Mouse (Mus musculus) stomach, postnatal 0 days (tissue): ENCODE measurements around the gene Rexo4. TPM values are rescaled to one million over a fixed set of nuclear protein-coding genes. Genes with fewer than 3 reads are reported as not detected.

Experiments used
- ATAC-seq: fragments of 200-750 bp; cut with Nextera tagmentation; 2 replicates; pipeline ENCODE4 v1.8.0; 2017; ENCODE audit not compliant: low FRiP score, low TSS enrichment
- DNase-seq: peaks from one replicate; pipeline ENCODE4 v3.0.0-alpha.2; 2016; ENCODE audit warnings: low spot score
- H3K27ac ChIP-seq: fragments of 300-500 bp; sonication (generic); replicated peaks from 2 replicates; pipeline ENCODE4 v1.5.1; 2014; ENCODE audit warnings: mild to moderate bottlenecking, control low read depth
- H3K27me3 ChIP-seq: fragments of 300-500 bp; sonication (generic); 2 replicates; pipeline ENCODE4 v1.6.1; 2014; ENCODE audit warnings: low read length; ENCODE audit not compliant: control insufficient read depth, insufficient read depth
- H3K36me3 ChIP-seq: fragments of 300-500 bp; sonication (generic); 2 replicates; pipeline ENCODE4 v1.6.1; 2014; ENCODE audit warnings: low read length, mixed read lengths; ENCODE audit not compliant: control insufficient read depth, insufficient read depth
- H3K4me1 ChIP-seq: fragments of 300-500 bp; sonication (generic); replicated peaks from 2 replicates; pipeline ENCODE4 v1.6.1; 2014; ENCODE audit warnings: antibody characterized with exemption; ENCODE audit not compliant: control insufficient read depth, insufficient read depth
- H3K4me2 ChIP-seq: fragments of 300-500 bp; sonication (generic); replicated peaks from 2 replicates; pipeline ENCODE4 v1.6.1; 2014; ENCODE audit warnings: low read depth, mild to moderate bottlenecking, control low read depth, moderate library complexity
- H3K4me3 ChIP-seq: fragments of 300-500 bp; sonication (generic); 2 replicates; pipeline ENCODE4 v1.5.1; 2014; ENCODE audit warnings: low read depth, low read length, control low read depth
- H3K9ac ChIP-seq: fragments of 300-500 bp; sonication (generic); 2 replicates; pipeline ENCODE4 v1.6.1; 2014; ENCODE audit warnings: mild to moderate bottlenecking, low read length, control low read depth, mixed read lengths
- H3K9me3 ChIP-seq: fragments of 300-500 bp; sonication (generic); 2 replicates; pipeline ENCODE4 v1.6.1; 2016; ENCODE audit warnings: low read length; ENCODE audit not compliant: control insufficient read depth
- CTCF ChIP-seq: IDR thresholded peaks from 2 replicates; pipeline ENCODE4 v1.5.1; 2016; ENCODE audit warnings: antibody characterized with exemption, low read depth, mild to moderate bottlenecking, moderate library complexity
- EP300 ChIP-seq: optimal IDR thresholded peaks from 2 replicates; pipeline ENCODE3; 2016; ENCODE audit warnings: antibody characterized with exemption
- WGBS: fragments of 180-500 bp; shearing (Covaris S2); extraction: QIAGEN DNeasy Blood & Tissue Kit; methylation state at CpG from one replicate; pipeline ENCODE4 v1.1.7; 2014; 5-methylcytosine and 5-hydroxymethylcytosine counted together
- polyA plus RNA-seq: library from polyadenylated mRNA; unstranded; fragments of >200 nt; fragmentation: Nextera tagmentation; extraction: Ambion mirVana; gene quantifications from 2 replicates; pipeline ENCODE4 v1.2.1, GENCODE M21; 2015

Gene Rexo4
- polyA plus RNA-seq, 1 experiment from 2014 or later, result 21.7 TPM

DNA sequence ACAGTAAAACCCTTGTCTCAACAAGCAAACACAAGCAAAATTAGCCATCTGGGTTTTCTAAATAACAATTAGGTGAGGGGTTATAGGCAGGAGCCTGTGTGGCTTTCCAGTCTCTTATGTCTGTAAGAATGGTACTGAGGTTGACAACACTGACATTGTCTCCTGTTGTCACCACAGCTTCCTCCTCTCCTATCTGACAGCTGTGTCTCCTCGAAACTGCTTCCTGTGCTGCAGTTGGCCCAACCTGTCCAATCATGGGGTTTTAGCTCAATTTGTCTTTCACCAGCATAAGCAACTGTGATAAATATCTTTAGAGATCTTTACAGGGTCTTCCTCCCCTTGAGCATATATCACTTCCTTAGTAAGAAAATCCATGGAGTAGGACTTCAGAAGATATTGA, 27.8 kb downstream of the Rexo4 start:
- no peak overlapping the region for H3K4me3 ChIP-seq
- peaks cover 8% of the 10 kb centered on the region; the same call in 1 of the 2 replicates for H3K4me1 ChIP-seq
- H3K9ac ChIP-seq, result no peak overlapping the region
- ATAC-seq (no peak), DNase-seq (no peak)
- no peak overlapping the region for H3K4me2 ChIP-seq
- no peaks in the 10 kb centered on the region for H3K27me3 ChIP-seq
- no peak overlapping the region for H3K27ac ChIP-seq
- TF ChIP-seq EP300 (no peak), CTCF (no peak)
- 0 out of 2 replicates have a peak, but pooled peaks cover 2% of the 10 kb centered on the region for H3K36me3 ChIP-seq
- no peaks in the 10 kb centered on the region for H3K9me3 ChIP-seq
- 52% methylated on average over 1 of the region's 1 CpGs for WGBS

DNA sequence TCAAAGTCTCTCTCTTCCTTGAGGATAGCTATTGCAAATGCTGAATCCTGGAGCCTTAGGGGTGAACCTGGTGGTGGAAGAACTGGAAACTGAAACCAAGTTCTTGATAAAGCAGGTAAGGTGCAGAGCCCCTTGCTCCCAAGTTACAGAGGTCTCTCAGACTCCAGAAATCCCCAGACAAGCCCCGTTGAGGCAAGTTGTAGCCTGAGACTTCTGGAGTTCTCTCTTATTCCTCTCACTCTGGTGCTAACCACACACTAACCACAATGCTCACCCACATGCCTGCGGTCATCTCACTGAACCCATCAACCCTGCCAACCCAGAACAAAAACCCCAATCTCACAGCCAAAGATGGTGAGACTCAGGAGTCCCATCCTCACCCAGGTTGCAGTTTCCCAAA, 28.9 kb downstream of the Rexo4 start:
- no peak for ATAC-seq
- H3K9ac ChIP-seq, result no peak overlapping the region
- no peak overlapping the region for H3K27ac ChIP-seq
- no peak overlapping the region for H3K4me3 ChIP-seq
- H3K27me3 ChIP-seq, result no peaks in the 10 kb centered on the region
- H3K36me3 ChIP-seq, result 0 out of 2 replicates have a peak, but pooled peaks cover 2% of the 10 kb centered on the region
- no peak overlapping the region for H3K4me2 ChIP-seq
- TF ChIP-seq EP300 (no peak), CTCF (no peak)
- H3K4me1 ChIP-seq, result peaks cover 9% of the 10 kb centered on the region; the same call in 1 of the 2 replicates
- DNase-seq, result no peak
- WGBS, result 98% methylated on average over 2 of the region's 2 CpGs
- H3K9me3 ChIP-seq, result no peaks in the 10 kb centered on the region

- Histone ChIP-seq H3K4me1 (peaks cover 9% of the 10 kb centered on the region; the same call in 1 of the 2 replicates), H3K36me3 (0 out of 2 replicates have a peak, but pooled peaks cover 2% of the 10 kb centered on the region), H3K9me3 (no peaks in the 10 kb centered on the region), H3K4me2 (peak within 1 kb of the TSS; percentile 74), H3K4me3 (peak within 1 kb of the TSS; percentile 93), H3K9ac (peak within 1 kb of the TSS; percentile 100), H3K27me3 (no peaks in the 10 kb centered on the region), H3K27ac (peak within 1 kb of the TSS; percentile 97)
- WGBS, result 1% methylated on average over 44 of the region's 70 CpGs
- ATAC-seq (peak; percentile 96), DNase-seq (peak; percentile 99)
- TF ChIP-seq EP300, result no peak
- peak; percentile 3; the same call in 1 of the 2 replicates for TF ChIP-seq CTCF
Measured at GRCm38 (mm10) chr2:26933304-26934055, 30.7 kb downstream of the Rexo4 start, which contains the start of the genes Surf4 and Stkld1. Surf4 (minus strand) TSS chr2:26933928. Stkld1 (plus strand) TSS chr2:26934047.

DNA sequence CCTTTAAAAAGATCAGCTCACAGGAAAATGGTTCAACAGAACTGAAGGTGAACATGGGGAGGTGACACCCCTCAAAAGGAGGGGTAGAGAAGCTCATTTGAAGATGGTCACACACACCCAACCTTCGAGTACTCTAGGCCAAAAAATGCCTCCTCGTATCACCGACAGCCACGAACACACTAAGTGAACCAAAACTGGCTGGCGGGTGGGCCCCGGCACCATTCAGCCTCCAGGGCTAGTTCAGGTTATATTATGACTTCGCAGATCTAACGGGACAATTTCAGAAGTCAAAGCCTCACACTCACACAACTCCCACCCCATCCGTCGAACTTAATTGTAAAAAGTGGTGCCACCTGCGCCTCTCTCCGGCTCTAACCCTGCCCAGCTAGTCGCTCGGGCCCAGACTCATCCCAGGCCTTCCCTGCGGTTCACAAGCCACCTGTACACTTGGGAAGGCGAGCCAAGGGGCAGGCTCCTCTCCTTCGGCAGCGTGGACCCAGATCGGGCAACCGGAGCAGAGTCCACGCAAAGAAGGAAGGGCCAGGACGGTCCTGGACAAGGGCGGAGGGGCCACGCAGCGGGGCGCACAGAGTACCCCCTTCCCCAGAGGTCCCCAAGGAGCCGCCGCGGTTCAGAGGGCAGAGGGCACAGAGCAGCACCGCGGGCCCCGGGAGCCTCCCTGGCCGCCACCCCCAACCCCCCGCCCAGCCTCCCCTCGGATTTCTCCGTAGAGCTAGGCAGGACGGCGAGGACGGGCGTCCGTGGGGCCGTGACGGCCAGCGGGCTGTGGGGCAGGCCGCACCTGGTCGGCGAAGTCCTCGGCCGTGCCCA, 31.5 kb downstream of the Rexo4 start:
- Histone ChIP-seq H3K4me1 (peaks cover 9% of the 10 kb centered on the region; the same call in 1 of the 2 replicates), H3K4me3 (peak overlapping the region; percentile 93), H3K9ac (peak overlapping the region; percentile 100), H3K9me3 (no peaks in the 10 kb centered on the region), H3K27ac (peak overlapping the region; percentile 97), H3K36me3 (0 out of 2 replicates have a peak, but pooled peaks cover 2% of the 10 kb centered on the region), H3K27me3 (no peaks in the 10 kb centered on the region), H3K4me2 (peak overlapping the region; percentile 74)
- ATAC-seq, result no peak
- peak; percentile 52 for DNase-seq
- under 1% methylated on average over 32 of the region's 49 CpGs for WGBS
- TF ChIP-seq EP300 (no peak), CTCF (no peak)

GRCm38 (mm10) chr2:26930390-26930789, 33.8 kb downstream of the Rexo4 start:
- WGBS, result 30% methylated on average over 1 of the region's 1 CpGs
- Histone ChIP-seq H3K9me3 (no peaks in the 10 kb centered on the region), H3K36me3 (peaks cover 13% of the 10 kb centered on the region), H3K4me2 (no peak overlapping the region), H3K27me3 (no peaks in the 10 kb centered on the region), H3K9ac (0 out of 2 replicates have a peak overlapping the region, but pooled peaks have one; percentile 13), H3K27ac (no peak overlapping the region), H3K4me3 (no peak overlapping the region), H3K4me1 (peaks cover 9% of the 10 kb centered on the region; the same call in 1 of the 2 replicates)
- TF ChIP-seq CTCF, result peak; percentile 86
- TF ChIP-seq EP300, result no peak
- no peak for ATAC-seq
- DNase-seq, result peak; percentile 69
